Mouse (Mus musculus) lung, postnatal 25 days (tissue): Measurements from ENCODE around the gene Klhl22.
A peak's percentile ranks its signal among the peaks of the same experiment; 100 is the strongest.
"Not testable (repeated sequence)": the region's sequence is repeated elsewhere in the genome, so short reads cannot be mapped to it uniquely, and the experiment has no call there.

Experiments used
- DNase-seq: peaks from one replicate; pipeline ENCODE4 v3.0.0; 2022; ENCODE audit warnings: low spot score

Klhl22 gene

GRCm38 (mm10) chr16:17759344-17759773 lies at the start of gene Klhl22:
Gene Klhl22 (plus strand): TSS chr16:17759618.
- peak; percentile 90 for DNase-seq

DNA sequence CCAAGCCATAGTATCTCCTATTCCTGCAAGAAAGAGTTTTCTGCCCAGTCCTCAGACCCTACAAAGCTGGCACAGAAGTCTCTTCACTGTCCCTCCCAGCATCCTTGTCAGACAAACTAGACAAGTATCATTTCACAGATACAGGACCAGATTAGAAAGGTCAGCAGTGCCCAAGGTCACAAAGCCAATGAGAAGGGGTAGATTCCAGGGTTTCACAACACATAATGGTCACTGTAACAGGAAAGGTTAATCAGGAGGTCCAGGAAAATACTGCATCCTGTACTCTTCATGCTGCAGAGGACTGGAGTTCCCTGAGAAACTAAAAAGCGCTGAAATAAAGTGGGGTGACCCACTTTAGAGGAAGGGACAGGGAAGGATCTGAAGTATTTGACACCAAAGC lies 41.6 kb upstream of the Klhl22 start:
- no peak for DNase-seq

DNA sequence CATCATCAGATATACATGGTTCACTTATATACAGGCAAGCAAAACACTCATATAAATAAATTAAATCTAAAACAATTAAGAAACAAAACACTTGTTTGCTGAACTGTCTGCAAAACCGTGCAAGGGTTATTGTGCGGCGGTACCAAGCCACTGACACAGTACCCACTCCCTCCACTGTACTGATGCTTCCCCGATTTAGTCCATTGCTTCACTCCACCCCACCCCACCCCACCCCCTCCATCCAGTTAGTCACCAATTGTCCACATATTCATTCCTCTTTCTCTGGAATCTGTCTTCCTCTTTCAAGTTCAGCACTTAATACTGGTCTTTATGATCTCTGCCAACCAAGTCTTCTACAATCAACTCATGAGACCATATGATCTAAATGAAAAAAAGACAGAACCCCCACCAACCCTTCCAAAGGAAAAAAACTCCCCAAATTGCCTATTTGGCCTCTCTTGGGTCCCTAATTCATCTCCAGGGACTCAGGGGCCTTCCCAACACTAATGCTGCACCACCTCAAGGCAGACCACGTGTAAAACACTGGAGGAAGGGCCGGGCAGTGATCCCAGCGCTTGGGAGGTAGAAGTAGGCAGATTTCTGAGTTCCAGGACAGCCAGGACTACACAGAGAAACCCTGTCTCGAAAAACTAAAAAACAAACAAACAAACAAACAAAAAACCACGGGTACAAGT lies 38.2 kb upstream of the Klhl22 start:
- no peak for DNase-seq

DNA sequence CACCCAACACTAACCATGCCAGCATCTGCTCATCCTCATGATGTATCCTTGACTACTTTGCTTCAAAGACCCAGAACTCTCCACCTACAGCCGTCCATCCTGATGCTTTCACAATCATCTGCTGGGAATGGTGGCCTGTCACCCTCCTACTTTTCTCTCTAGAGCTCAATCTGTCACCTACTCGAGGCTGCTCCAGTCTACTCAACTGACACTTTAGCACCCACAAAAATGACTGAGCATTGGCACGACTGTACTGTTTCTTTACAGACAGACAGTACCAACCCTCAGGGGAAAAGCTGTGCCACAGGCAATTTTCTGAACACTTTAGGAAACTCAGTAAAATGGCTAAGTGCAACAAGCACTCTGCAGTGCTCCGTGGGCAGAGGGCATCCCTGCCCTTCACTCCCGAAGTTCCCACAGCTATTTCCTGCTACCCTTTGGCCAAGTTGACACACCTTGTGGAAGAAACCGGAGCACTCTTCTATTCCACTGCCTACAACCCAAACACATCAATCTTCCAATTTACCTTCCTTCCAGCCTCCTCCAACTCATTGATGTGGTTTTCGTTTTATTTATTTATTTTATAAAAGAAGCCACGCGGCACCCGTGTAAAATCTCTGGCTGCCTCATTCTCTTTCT lies 37.5 kb upstream of the Klhl22 start:
- no peak for DNase-seq

DNA sequence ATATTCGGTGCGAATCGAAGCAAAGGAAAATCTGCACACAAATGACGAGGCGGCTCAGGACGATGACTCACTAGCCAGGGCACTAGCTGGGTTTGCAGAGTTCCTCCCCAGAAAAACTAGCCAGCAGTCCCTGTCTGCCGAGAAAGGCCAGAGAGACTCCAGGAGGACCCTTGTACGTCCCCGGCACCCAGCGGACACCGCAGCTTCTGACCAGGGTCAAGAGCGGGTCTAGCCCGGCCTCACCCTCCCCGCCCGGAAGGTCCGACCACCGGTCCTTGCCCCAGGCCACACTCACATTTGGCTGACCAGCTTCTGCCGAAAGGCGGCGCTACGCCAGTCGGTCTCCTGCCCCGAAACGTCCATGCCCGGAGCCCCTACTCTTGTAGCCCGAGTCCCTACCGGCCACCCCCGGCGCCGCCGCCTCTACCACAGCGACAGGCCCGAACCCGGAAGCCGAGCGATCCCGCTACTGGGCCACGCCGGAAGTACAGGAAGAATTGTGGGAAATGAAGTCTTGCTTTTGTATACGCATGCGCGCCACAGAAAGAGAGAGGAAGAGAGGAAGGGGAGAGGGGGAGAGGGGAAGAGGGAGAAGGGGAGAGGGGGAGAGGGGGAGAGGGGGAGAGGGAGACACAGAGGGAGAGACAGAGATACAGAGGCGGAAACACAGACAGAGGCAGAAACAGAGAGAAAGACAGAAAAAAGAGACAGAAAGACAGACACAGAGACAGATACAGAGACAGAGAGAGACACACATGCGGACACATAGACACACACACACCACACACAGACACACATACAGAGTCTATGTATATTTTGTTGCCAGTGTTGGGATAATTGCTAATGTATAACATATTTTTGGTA lies 36.7 kb upstream of the Klhl22 start:
- peak; percentile 91 for DNase-seq

DNA sequence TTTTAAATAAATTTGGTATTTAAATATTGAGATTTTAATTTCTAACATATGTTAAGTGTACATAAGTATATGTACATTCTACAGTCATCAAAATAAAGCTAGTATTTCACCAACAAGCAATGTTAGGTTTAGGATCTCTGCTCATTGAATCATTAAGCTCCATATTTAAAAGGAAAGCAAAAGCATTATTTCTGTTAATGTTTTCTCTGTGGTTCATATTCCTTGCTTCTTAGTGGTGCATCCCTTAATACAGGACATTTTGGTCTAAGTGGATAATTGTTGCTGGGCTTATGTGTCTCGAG lies 36.1 kb upstream of the Klhl22 start:
- no peak for DNase-seq

DNA sequence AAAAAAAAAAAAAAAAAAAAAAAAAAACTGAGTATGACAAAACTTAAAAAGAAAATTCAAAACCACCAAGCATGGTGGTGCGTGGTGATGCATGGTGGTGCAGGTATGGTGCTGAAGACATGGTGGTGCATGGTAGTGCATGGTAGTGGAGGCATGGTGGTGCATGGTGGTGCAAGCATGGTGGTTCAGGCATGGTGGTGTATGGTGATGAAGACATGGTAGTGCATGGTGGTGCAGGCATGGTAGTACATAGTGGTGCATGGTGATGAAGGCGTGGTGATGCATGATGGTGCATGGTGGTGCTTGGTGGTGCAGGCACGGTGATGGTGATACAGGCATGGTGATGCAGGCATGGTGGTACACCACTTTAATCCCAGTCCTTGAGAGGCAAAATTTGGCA lies 35.0 kb upstream of the Klhl22 start:
- no peak for DNase-seq

DNA sequence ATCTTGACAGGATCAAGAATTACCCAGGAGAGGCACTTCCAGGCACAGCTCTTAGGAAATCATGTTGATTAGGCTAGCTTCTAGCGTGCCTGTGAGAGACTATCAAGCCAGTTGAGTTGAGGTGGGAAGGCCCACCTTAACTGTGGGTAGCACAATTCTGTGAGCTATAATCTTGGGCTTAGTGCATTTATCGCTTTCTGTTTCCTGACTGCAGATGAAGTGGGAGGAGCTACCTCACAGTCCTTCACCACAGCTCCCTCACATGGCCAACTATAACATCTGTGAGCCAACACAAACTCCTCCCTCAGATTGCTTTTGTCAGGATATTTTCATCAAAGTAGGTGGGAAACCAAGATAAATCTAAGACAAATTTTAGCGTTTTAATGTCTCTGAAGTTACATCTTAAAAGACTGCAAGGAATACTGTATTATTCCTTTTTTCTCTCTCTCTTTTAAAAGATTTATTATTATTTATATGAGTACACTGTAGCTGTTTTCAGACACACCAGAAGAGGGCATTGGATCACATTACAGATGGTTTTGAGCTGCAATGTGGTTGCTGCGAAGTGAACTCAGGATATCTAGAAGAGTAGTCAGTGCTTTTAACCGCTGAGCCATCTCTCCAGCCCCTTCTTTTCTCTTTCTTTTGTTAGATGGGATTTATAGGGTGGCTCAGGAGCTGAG lies 32.1 kb upstream of the Klhl22 start:
- peak; percentile 80 for DNase-seq

- DNase-seq, result no peak
These were observed 29.4 kb upstream of the Klhl22 start for GRCm38 (mm10) chr16:17729974-17730373.

GRCm38 (mm10) chr16:17732021-17732420 lies 27.4 kb upstream of the Klhl22 start:
- DNase-seq, result no peak

DNA sequence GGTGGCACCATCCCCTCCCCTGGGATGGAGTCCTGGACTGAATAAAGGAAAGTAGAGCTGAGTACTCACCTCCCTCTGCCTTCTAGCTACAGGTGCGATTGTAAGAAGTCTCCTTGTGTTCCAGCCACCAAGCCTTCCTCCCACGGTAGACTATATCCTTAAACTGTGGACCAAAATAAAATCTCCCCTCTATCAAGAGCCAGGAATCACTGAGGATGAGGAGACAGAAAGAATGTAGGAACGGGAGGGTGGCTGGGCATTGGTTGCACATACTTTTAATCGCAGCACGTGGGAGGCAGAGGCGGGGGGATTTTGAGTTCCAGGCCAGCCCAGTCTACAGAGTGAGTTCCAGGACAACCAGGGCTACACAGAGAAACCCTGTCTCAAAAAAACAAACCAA lies 27.0 kb upstream of the Klhl22 start:
- DNase-seq, result no peak

GRCm38 (mm10) chr16:17732841-17733340 lies 26.5 kb upstream of the Klhl22 start, which contains the start of gene Med15:
Gene Med15 (minus strand): TSS chr16:17732891.
- no peak for DNase-seq

- DNase-seq, result no peak
These were observed 25.8 kb upstream of the Klhl22 start for GRCm38 (mm10) chr16:17733646-17734045.

DNA sequence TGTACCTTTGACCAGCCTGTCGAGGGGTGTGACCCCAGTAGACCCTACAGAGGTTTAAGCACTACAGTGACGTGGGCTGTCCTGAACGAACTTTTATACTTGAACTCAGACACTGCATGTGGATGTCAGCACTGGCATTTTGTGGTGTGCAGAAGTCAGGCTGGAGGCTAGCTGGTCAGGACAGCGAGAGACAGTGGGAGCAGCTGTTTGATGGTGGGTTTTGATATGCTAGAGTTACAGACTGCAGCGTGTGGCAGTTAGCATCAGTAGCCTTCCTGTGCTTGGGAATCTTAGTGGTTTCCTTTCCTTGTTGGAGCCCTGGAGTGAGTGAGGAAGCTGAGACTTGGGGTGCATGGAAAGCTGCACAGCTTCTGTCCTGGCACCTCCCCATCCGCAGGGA lies 24.5 kb upstream of the Klhl22 start:
- not testable (repeated sequence) for DNase-seq

- DNase-seq, result no peak
These were observed 23.3 kb upstream of the Klhl22 start for GRCm38 (mm10) chr16:17736156-17736555.

- no peak for DNase-seq
These were observed 19.3 kb upstream of the Klhl22 start for GRCm38 (mm10) chr16:17740080-17740479.

- peak; percentile 43 for DNase-seq
These were observed 16.6 kb upstream of the Klhl22 start for GRCm38 (mm10) chr16:17742810-17743209.

DNA sequence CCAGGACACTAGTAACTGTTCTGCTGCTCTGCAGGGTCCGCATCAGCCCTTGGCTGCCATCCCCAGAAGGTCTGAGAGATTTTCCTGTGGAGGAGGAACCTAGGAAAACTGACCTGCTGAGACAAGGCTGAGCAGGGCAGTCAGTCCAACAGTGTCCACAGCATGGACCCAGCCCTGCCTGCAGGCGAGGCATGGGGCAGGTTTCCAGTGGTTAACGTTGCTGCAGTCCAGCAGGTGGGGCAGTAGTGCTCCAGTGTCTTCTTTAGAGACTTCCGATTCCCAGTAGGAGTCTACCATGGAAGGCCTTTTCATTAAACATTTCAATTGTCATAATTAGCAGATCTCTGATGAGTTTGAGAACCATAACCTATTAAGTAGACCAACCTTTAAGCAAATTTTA lies 16.1 kb upstream of the Klhl22 start:
- no peak for DNase-seq

- no peak for DNase-seq
These were observed 14.9 kb upstream of the Klhl22 start for GRCm38 (mm10) chr16:17744536-17744935.

DNA sequence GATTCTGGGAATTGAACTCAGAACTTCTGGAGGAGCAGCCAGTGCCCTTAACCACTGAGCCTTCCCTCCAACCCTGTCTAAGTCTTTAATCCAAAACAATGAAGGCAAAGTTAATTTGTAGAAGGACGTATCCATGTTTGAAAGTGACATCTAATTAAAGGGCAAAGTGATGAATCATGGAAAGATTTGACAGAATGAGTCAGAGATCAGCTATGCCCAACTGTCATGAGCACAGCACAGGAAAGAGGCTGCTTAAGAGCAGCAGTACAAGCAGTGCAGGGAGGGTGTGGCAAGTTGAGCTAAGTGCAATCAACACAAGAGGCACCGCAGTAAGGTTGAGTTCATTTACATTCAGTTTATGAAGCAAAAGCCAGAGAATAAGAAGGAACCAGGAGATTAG lies 14.4 kb upstream of the Klhl22 start:
- no peak for DNase-seq

DNA sequence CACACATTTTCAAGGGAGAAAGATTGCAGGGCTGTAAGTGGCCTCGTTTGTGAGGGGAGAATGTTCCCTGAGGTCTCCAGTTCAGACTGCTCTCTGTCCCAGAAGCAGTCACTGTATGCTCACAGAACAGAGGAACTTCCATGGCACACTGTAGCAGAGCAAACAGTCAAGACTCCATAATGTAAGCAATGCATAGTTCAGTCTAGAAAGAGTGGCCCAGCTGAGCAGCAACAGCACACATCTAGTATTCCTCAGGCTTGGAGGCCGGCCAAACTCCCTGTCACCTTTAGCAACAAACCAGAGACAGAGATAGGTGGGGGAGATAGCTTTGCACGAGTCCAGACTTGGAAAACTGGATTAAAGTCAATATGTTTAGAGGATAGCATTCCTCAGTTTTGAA lies 6.4 kb upstream of the Klhl22 start:
- no peak for DNase-seq

- no peak for DNase-seq
These were observed 5.7 kb upstream of the Klhl22 start for GRCm38 (mm10) chr16:17753686-17754085.
